Mouse (Mus musculus): Measurements from ENCODE around the gene Nlrc4. TPM values are rescaled to one million over a fixed set of nuclear protein-coding genes. Genes with fewer than 3 reads are reported as not detected.

Nlrc4 gene
- 2.3 TPM for total RNA-seq (2023)

GRCm38 (mm10) chr17:74458711-74459408 is at the start of gene Nlrc4:
Nlrc4 (minus strand) TSS chr17:74459142.

GRCm38 (mm10) chr17:74489024-74489900 is 30.3 kb upstream of the Nlrc4 start, which contains the start of gene Yipf4:
Yipf4 (plus strand) TSS chr17:74489493.

GRCm38 (mm10) chr17:74395383-74396065 is 63.4 kb downstream of the Nlrc4 start, which contains the start of gene Slc30a6:
Slc30a6 (plus strand) TSS chr17:74395608.

Other genes starting within 250 kb of the Nlrc4 start
- 45.6 TPM for gene Memo1, start 163.6 kb downstream of the Nlrc4 start, total RNA-seq (2023)
- 46.8 TPM for gene Dpy30, start 135.2 kb downstream of the Nlrc4 start, total RNA-seq (2023)
- 28.4 TPM for gene Spast, start 120.2 kb downstream of the Nlrc4 start, total RNA-seq (2023)
- 18.0 TPM for gene Slc30a6, start 63.5 kb downstream of the Nlrc4 start, total RNA-seq (2023)
- 58.2 TPM for gene Yipf4, start 30.4 kb upstream of the Nlrc4 start, total RNA-seq (2023)
- gene Birc6, start 69.2 kb upstream of the Nlrc4 start, total RNA-seq (2023): 337 TPM

All from CD4-positive naive resting alpha-beta T cell, adult 76 days (primary cell).